Mouse (Mus musculus): ENCODE data around the gene Pdgfb. TPM values are rescaled to one million over a fixed set of nuclear protein-coding genes. Genes with fewer than 3 reads are reported as not detected.

Pdgfb gene
- total RNA-seq, 2 experiments from 2014 or later = not detected

- no peak for ATAC-seq (replicated peaks; ENCODE audit: poor library complexity)
These were observed 3.6 kb downstream of the Pdgfb start for GRCm38 (mm10) chr15:80011194-80011593.

- no peak for ATAC-seq (replicated peaks; ENCODE audit: poor library complexity)
These were observed 4.6 kb downstream of the Pdgfb start for GRCm38 (mm10) chr15:80010182-80010558.

- ATAC-seq (replicated peaks; ENCODE audit: poor library complexity) = no peak
These were observed 5.2 kb downstream of the Pdgfb start for GRCm38 (mm10) chr15:80009421-80010181.

- no peak for ATAC-seq (replicated peaks; ENCODE audit: poor library complexity)
These were observed 6.3 kb downstream of the Pdgfb start for GRCm38 (mm10) chr15:80008461-80008860.

- ATAC-seq (replicated peaks; ENCODE audit: poor library complexity) = peak; percentile 87
These were observed 8.6 kb downstream of the Pdgfb start for GRCm38 (mm10) chr15:80006156-80006555.

GRCm38 (mm10) chr15:80005436-80005835 is 9.3 kb downstream of the Pdgfb start:
- ATAC-seq (replicated peaks; ENCODE audit: poor library complexity) = no peak

- ATAC-seq (replicated peaks; ENCODE audit: poor library complexity) = no peak
These were observed 10.0 kb downstream of the Pdgfb start for GRCm38 (mm10) chr15:80004644-80005340.

GRCm38 (mm10) chr15:80003581-80003980 is 11.2 kb downstream of the Pdgfb start:
- ATAC-seq (replicated peaks; ENCODE audit: poor library complexity) = no peak

GRCm38 (mm10) chr15:80001601-80002000 is 13.2 kb downstream of the Pdgfb start:
- ATAC-seq (replicated peaks; ENCODE audit: poor library complexity) = no peak

- ATAC-seq (replicated peaks; ENCODE audit: poor library complexity) = no peak
These were observed 14.1 kb downstream of the Pdgfb start for GRCm38 (mm10) chr15:80000694-80001093.

GRCm38 (mm10) chr15:79997988-79998387 is 16.8 kb downstream of the Pdgfb start:
- no peak for ATAC-seq (replicated peaks; ENCODE audit: poor library complexity)

- no peak for ATAC-seq (replicated peaks; ENCODE audit: poor library complexity)
These were observed 18.0 kb downstream of the Pdgfb start for GRCm38 (mm10) chr15:79996781-79997180.

- ATAC-seq (replicated peaks; ENCODE audit: poor library complexity) = no peak
These were observed 19.2 kb downstream of the Pdgfb start for GRCm38 (mm10) chr15:79995552-79995951.

GRCm38 (mm10) chr15:79994566-79994965 is 20.2 kb downstream of the Pdgfb start:
- no peak for ATAC-seq (replicated peaks; ENCODE audit: poor library complexity)

GRCm38 (mm10) chr15:79986182-79986581 is 28.6 kb downstream of the Pdgfb start:
- 0 out of 2 replicates have a peak, but pooled peaks have one; percentile 14 for ATAC-seq (replicated peaks; ENCODE audit: poor library complexity)

- no peak for ATAC-seq (replicated peaks; ENCODE audit: poor library complexity)
These were observed 29.3 kb downstream of the Pdgfb start for GRCm38 (mm10) chr15:79985471-79985870.

GRCm38 (mm10) chr15:79984152-79984551 is 30.6 kb downstream of the Pdgfb start:
- no peak for ATAC-seq (replicated peaks; ENCODE audit: poor library complexity)

- ATAC-seq (replicated peaks; ENCODE audit: poor library complexity) = no peak
These were observed 34.1 kb downstream of the Pdgfb start for GRCm38 (mm10) chr15:79980716-79981115.

GRCm38 (mm10) chr15:79972186-79972585 is 42.6 kb downstream of the Pdgfb start:
- ATAC-seq (replicated peaks; ENCODE audit: poor library complexity) = no peak

- ATAC-seq (replicated peaks; ENCODE audit: poor library complexity) = no peak
These were observed 43.8 kb downstream of the Pdgfb start, which contains the start of gene Cbx7 for GRCm38 (mm10) chr15:79970940-79971339. TSS of gene Cbx7 (minus strand) at chr15:79971119.

GRCm38 (mm10) chr15:79970491-79970890 is 44.3 kb downstream of the Pdgfb start:
- ATAC-seq (replicated peaks; ENCODE audit: poor library complexity) = no peak

- ATAC-seq (replicated peaks; ENCODE audit: poor library complexity) = no peak
These were observed 47.4 kb downstream of the Pdgfb start for GRCm38 (mm10) chr15:79967346-79967745.

Measured in megakaryocyte progenitor cell, adult 5-6 weeks (primary cell).